Mouse (Mus musculus) cortical plate, adult 2 months (tissue): ENCODE measurements at regions not wholly inside any gene's neighbourhood (a gene's known extent, or its start where the extent isn't known, plus 50 kb on each side); places are given as distances from the start of the nearest gene placed in this dataset.

Experiments
- H3K27ac ChIP-seq: fragments of 200-500 bp; 2 replicates; pipeline ENCODE4 v1.5.1; 2012; ENCODE audit warnings: low read length, control low read depth, inconsistent platforms; ENCODE audit not compliant: insufficient read depth
- H3K4me1 ChIP-seq: fragments of 200-500 bp; 2 replicates; pipeline ENCODE4 v1.6.1; 2011; ENCODE audit warnings: low read length; ENCODE audit not compliant: control insufficient read depth, insufficient read depth
- H3K4me3 ChIP-seq: fragments of 200-500 bp; 2 replicates; pipeline ENCODE4 v1.5.1; 2011; ENCODE audit warnings: mild to moderate bottlenecking, low read length, control low read depth; ENCODE audit not compliant: insufficient read depth
- CTCF ChIP-seq: fragments of 200-500 bp; IDR thresholded peaks from 2 replicates; pipeline ENCODE4 v1.5.1; 2011; ENCODE audit warnings: mild to moderate bottlenecking, control low read depth, low read length; ENCODE audit not compliant: insufficient read depth; ENCODE audit errors: extremely low read depth
- POLR2A ChIP-seq: fragments of 200-500 bp; IDR thresholded peaks from 2 replicates; pipeline ENCODE4 v1.6.1; 2011; ENCODE audit warnings: mild to moderate bottlenecking, low read length, control low read depth; ENCODE audit not compliant: insufficient read depth; ENCODE audit errors: extremely low read depth

DNA sequence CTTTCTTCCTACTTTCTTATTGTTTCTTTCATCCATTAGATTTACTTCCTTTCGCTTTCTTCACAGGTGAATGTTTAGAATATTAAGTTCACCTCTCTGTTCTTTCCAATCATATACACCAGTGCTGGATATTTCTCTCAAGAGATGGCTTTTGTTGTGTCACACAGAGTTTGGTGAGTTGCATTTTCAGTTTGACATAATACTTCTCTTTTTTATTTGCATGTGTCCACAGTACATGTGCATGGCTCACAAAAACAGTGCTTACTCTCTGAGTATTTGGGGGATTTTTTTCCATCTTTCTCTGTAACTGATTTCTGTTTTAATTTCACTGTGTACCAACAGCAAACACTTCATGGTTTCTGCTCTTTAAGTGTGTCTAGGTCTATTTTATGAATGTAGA, 274.5 kb upstream of the Erbb4 start:
- no peak for TF ChIP-seq CTCF
- TF ChIP-seq POLR2A = no peak
- Histone ChIP-seq H3K4me3 (no peak overlapping the region), H3K27ac (no peak overlapping the region)

GRCm38 (mm10) chr1:69379741-69380140, 271.9 kb upstream of the Erbb4 start:
- no peak overlapping the region for H3K4me3 ChIP-seq
- H3K27ac ChIP-seq = no peak overlapping the region
- no peak for TF ChIP-seq POLR2A
- no peak for TF ChIP-seq CTCF
- no peaks in the 10 kb centered on the region for H3K4me1 ChIP-seq

More for the DNA sequence above, 274.5 kb upstream of the Erbb4 start:
- no peaks in the 10 kb centered on the region for H3K4me1 ChIP-seq

DNA sequence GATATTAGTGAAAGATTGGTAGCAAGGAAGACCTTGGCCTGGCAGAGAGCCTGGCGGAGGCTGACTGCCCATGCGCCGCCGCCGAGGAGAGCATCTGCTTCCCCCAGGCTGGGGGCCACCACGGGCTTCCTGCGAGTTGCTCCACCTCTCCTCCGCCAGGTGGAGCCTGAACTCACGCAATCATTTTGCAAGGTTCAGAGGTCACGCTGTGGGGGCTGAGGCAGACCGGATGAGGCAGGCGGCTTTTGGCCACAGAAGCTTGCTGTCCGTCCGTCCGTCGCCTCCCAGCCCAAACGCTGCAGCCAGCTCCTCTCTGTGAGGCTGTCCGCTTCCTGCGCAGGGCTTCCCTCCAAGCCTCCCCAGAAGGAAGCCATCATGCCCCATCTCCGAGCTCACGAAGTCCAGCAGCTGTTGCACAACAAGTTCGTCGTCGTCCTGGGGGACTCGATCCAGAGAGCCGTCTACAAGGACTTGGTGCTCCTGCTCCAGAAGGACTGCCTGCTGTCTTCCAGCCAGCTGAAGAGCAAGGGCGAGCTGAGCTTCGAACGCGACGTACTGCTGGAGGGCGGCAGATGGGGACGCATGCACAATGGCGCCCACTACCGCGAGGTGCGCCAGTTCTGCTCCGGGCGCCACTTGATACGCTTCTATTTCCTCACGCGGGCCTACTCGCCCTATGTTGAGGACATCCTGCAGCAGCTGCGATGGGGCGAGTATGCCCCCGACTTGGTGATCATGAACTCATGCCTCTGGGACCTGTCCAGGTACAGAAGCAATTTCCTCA, 269.3 kb upstream of the Erbb4 start:
- no peak overlapping the region for H3K27ac ChIP-seq
- TF ChIP-seq CTCF (no peak), POLR2A (no peak)

GRCm38 (mm10) chr1:69375246-69375645, 267.4 kb upstream of the Erbb4 start:
- TF ChIP-seq CTCF (no peak), POLR2A (no peak)
- Histone ChIP-seq H3K27ac (no peak overlapping the region), H3K4me1 (no peaks in the 10 kb centered on the region), H3K4me3 (no peak overlapping the region)

More for the DNA sequence above, 269.3 kb upstream of the Erbb4 start:
- no peaks in the 10 kb centered on the region for H3K4me1 ChIP-seq
- H3K4me3 ChIP-seq = no peak overlapping the region

- no peak overlapping the region for H3K27ac ChIP-seq
- no peak for TF ChIP-seq POLR2A
- TF ChIP-seq CTCF = no peak
- H3K4me3 ChIP-seq = no peak overlapping the region
- no peaks in the 10 kb centered on the region for H3K4me1 ChIP-seq
Observed at GRCm38 (mm10) chr1:69370078-69370477, 262.2 kb upstream of the Erbb4 start.

DNA sequence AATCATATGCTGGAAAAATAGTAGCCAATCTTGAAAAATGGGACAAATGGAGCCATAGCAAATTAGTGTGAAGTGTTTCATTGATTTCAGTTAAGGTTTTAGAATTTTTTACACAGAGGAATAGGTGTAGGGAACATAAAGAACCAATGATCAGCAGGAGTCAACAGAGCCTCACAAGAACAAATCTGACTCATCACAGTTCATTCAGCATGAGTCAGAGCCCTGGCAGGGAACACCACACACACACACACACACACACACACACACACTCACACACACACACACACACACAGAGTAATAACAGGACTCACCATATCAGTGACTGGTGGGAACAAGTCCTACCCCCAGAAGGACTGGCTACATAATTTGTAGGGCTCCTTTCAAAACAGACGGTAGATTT, 259.7 kb upstream of the Erbb4 start:
- Histone ChIP-seq H3K27ac (no peak overlapping the region), H3K4me1 (no peaks in the 10 kb centered on the region), H3K4me3 (no peak overlapping the region)
- TF ChIP-seq POLR2A (no peak), CTCF (no peak)

- Histone ChIP-seq H3K4me3 (no peak overlapping the region), H3K4me1 (no peaks in the 10 kb centered on the region), H3K27ac (no peak overlapping the region)
- TF ChIP-seq CTCF (no peak), POLR2A (no peak)
Observed at GRCm38 (mm10) chr1:69364069-69364468, 256.2 kb upstream of the Erbb4 start.

GRCm38 (mm10) chr1:69357548-69357947, 249.7 kb upstream of the Erbb4 start:
- no peak for TF ChIP-seq CTCF
- no peak for TF ChIP-seq POLR2A
- H3K4me3 ChIP-seq = no peak overlapping the region
- H3K27ac ChIP-seq = no peak overlapping the region
- no peaks in the 10 kb centered on the region for H3K4me1 ChIP-seq

DNA sequence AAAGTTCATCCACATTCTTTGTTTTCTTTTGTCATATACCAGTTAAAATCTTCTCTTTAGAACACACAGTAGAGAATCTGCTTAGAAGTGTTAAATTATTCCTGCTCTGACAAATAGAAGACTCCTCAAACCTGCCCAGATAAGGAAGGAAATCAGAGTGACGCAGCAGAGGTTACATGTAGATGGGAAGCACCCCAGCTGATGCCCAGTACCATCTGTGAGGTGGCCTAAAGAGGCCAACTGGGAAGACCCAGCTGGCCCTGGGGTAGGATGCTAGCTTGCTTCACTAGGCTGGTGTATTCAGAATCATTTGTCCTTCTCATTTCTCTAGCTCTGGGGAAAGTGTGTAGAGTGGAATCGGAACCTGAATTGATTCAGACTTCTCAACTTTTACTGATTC, 242.6 kb upstream of the Erbb4 start:
- Histone ChIP-seq H3K27ac (no peak overlapping the region), H3K4me3 (no peak overlapping the region), H3K4me1 (no peaks in the 10 kb centered on the region)
- TF ChIP-seq POLR2A = no peak
- no peak for TF ChIP-seq CTCF

DNA sequence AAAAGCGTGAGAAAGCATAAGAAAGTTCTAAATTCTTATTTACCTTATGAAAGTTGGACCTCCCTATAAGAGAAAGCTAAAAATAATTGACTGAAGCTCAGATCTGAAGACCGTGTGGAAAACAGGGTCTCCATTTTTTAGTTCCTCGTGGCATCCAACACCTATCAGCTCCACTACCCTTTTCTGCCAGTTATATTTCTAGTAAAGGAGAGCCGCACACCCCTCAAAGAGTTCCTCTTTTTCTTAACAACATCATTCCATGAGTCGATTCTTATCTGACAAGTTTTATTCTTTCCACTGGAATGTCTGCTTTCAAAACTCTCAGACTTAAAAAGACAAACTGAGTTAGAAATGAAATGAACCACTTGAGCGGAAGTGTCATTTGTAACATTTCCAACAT, 242.0 kb upstream of the Erbb4 start:
- TF ChIP-seq CTCF (no peak), POLR2A (no peak)
- Histone ChIP-seq H3K27ac (no peak overlapping the region), H3K4me1 (no peaks in the 10 kb centered on the region), H3K4me3 (no peak overlapping the region)

DNA sequence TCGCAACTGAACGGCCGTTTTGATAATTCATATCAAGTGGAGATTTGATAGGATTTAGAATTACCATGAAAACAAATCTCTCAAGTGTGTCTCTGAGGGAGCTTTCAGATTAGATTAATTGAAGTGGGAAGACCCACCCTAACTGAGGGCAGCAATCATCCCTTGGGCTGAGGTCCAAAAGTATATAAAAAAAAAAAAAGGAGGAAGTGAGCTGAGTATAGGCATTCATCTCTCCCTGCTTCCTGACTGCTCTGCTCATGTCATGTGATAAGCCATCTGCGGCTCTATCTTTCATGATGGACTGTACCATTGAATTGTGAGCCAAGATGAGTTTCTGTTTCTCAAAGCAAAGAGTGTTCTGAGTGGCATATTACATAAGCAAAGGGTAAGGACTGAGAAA, 234.2 kb upstream of the Erbb4 start:
- no peak overlapping the region for H3K4me3 ChIP-seq
- TF ChIP-seq POLR2A (no peak), CTCF (no peak)
- no peak overlapping the region for H3K27ac ChIP-seq
- H3K4me1 ChIP-seq = no peaks in the 10 kb centered on the region
